Mouse (Mus musculus) liver, embryonic 13.5 days (tissue): ENCODE results near the gene Kcnd2. TPM values are rescaled to one million over a fixed set of nuclear protein-coding genes. Genes with fewer than 3 reads are reported as not detected.

Experiments
- ATAC-seq: fragments of 200-750 bp; cut with Nextera tagmentation; 2 replicates; pipeline ENCODE4 v1.8.0; 2017; ENCODE audit warnings: low read depth, mild to moderate bottlenecking, moderate number of reproducible peaks, moderate library complexity
- DNase-seq: peaks from one replicate; pipeline ENCODE4 v3.0.0; 2022
- H3K27ac ChIP-seq: fragments of 300-500 bp; sonication (generic); 2 replicates; pipeline ENCODE4 v1.5.1; 2015; ENCODE audit warnings: moderate library complexity, mild to moderate bottlenecking, inconsistent platforms
- H3K27me3 ChIP-seq: fragments of 300-500 bp; sonication (generic); 2 replicates; pipeline ENCODE4 v1.6.1; 2015; ENCODE audit warnings: mild to moderate bottlenecking, inconsistent platforms
- H3K36me3 ChIP-seq: fragments of 300-500 bp; sonication (generic); 2 replicates; pipeline ENCODE4 v1.6.1; 2015; ENCODE audit warnings: mild to moderate bottlenecking, inconsistent platforms
- H3K4me1 ChIP-seq: fragments of 300-500 bp; sonication (generic); replicated peaks from 2 replicates; pipeline ENCODE4 v1.6.1; 2015; ENCODE audit warnings: inconsistent platforms
- H3K4me2 ChIP-seq: fragments of 300-500 bp; sonication (generic); 2 replicates; pipeline ENCODE4 v1.6.1; 2015; ENCODE audit warnings: inconsistent platforms, mild to moderate bottlenecking, moderate library complexity
- H3K4me3 ChIP-seq: fragments of 300-500 bp; sonication (generic); replicated peaks from 2 replicates; pipeline ENCODE4 v1.5.1; 2015; ENCODE audit warnings: mild to moderate bottlenecking, inconsistent platforms
- H3K9ac ChIP-seq: fragments of 300-500 bp; sonication (generic); 2 replicates; pipeline ENCODE4 v1.6.1; 2015; ENCODE audit warnings: mild to moderate bottlenecking, inconsistent platforms
- H3K9me3 ChIP-seq: fragments of 300-500 bp; sonication (generic); replicated peaks from 2 replicates; pipeline ENCODE4 v1.6.1; 2016; ENCODE audit warnings: inconsistent platforms
- WGBS: fragments of 180-500 bp; shearing (Covaris S2); methylation state at CpG from one replicate; pipeline ENCODE4 v1.1.7; 2015; ENCODE audit not compliant: insufficient replicate concordance; 5-methylcytosine and 5-hydroxymethylcytosine counted together
- polyA plus RNA-seq: library from polyadenylated mRNA; unstranded; fragments of >200 nt; fragmentation: Nextera tagmentation; extraction: Ambion mirVana; gene quantifications from 2 replicates; pipeline ENCODE4 v1.2.1, GENCODE M21; 2015

Gene Kcnd2
- polyA plus RNA-seq, result 0.02 and 0.03 TPM in 2 replicates

- Histone ChIP-seq H3K9ac (no peak within 1 kb of the TSS), H3K9me3 (no peaks in the 10 kb centered on the region), H3K4me3 (peak within 1 kb of the TSS; percentile 51), H3K27ac (no peak within 1 kb of the TSS), H3K4me2 (peak within 1 kb of the TSS; percentile 68), H3K4me1 (no peaks in the 10 kb centered on the region; the same call in 1 of the 2 replicates), H3K36me3 (no peaks in the 10 kb centered on the region), H3K27me3 (peaks cover 34% of the 10 kb centered on the region)
- ATAC-seq (no peak), DNase-seq (no peak)
- 8% methylated on average over 34 of the region's 34 CpGs for WGBS
Measured at GRCm38 (mm10) chr6:21215491-21216191, at the start of gene Kcnd2. TSS of gene Kcnd2 (plus strand) at chr6:21215503.

GRCm38 (mm10) chr6:21166611-21167010, 48.7 kb upstream of the Kcnd2 start:
- Histone ChIP-seq H3K27ac (no peak overlapping the region), H3K9me3 (no peaks in the 10 kb centered on the region), H3K4me2 (no peak overlapping the region), H3K36me3 (no peaks in the 10 kb centered on the region), H3K27me3 (no peaks in the 10 kb centered on the region), H3K4me3 (no peak overlapping the region), H3K4me1 (no peaks in the 10 kb centered on the region), H3K9ac (no peak overlapping the region)
- ATAC-seq (no peak), DNase-seq (no peak)
- 39% methylated on average over 1 of the region's 1 CpGs for WGBS

GRCm38 (mm10) chr6:21195341-21195740, 20.0 kb upstream of the Kcnd2 start:
- Histone ChIP-seq H3K9ac (no peak overlapping the region), H3K4me1 (no peaks in the 10 kb centered on the region), H3K27me3 (no peaks in the 10 kb centered on the region), H3K36me3 (no peaks in the 10 kb centered on the region), H3K4me3 (no peak overlapping the region), H3K27ac (no peak overlapping the region), H3K4me2 (no peak overlapping the region), H3K9me3 (no peaks in the 10 kb centered on the region)
- ATAC-seq (no peak), DNase-seq (no peak)
- 48% methylated on average over 2 of the region's 2 CpGs for WGBS

- no peaks in the 10 kb centered on the region; the same call in 1 of the 2 replicates for H3K4me1 ChIP-seq
- no peak overlapping the region for H3K27ac ChIP-seq
- no peak overlapping the region for H3K9ac ChIP-seq
- DNase-seq (peak; percentile 2), ATAC-seq (no peak)
- H3K4me3 ChIP-seq, result peak overlapping the region; percentile 51
- peaks cover 34% of the 10 kb centered on the region for H3K27me3 ChIP-seq
- no peaks in the 10 kb centered on the region for H3K9me3 ChIP-seq
- H3K36me3 ChIP-seq, result no peaks in the 10 kb centered on the region
- H3K4me2 ChIP-seq, result peak overlapping the region; percentile 68
- 3% methylated on average over 29 of the region's 29 CpGs for WGBS
Measured at GRCm38 (mm10) chr6:21213865-21214672, 1.2 kb upstream of the Kcnd2 start.

GRCm38 (mm10) chr6:21214673-21215490, 421 bp upstream of the Kcnd2 start:
- 1% methylated on average over 82 of the region's 83 CpGs for WGBS
- H3K27ac ChIP-seq, result no peak overlapping the region
- H3K9me3 ChIP-seq, result no peaks in the 10 kb centered on the region
- H3K4me2 ChIP-seq, result peak overlapping the region; percentile 68
- ATAC-seq, result no peak
- no peaks in the 10 kb centered on the region; the same call in 1 of the 2 replicates for H3K4me1 ChIP-seq
- H3K4me3 ChIP-seq, result peak overlapping the region; percentile 51
- DNase-seq, result no peak
- H3K36me3 ChIP-seq, result no peaks in the 10 kb centered on the region
- H3K9ac ChIP-seq, result no peak overlapping the region
- H3K27me3 ChIP-seq, result peaks cover 34% of the 10 kb centered on the region

GRCm38 (mm10) chr6:21216206-21217020, 1.1 kb downstream of the Kcnd2 start:
- H3K4me2 ChIP-seq, result no peak overlapping the region
- DNase-seq (no peak), ATAC-seq (no peak)
- H3K36me3 ChIP-seq, result no peaks in the 10 kb centered on the region
- no peaks in the 10 kb centered on the region; the same call in 1 of the 2 replicates for H3K4me1 ChIP-seq
- H3K4me3 ChIP-seq, result no peak overlapping the region
- H3K27me3 ChIP-seq, result peaks cover 34% of the 10 kb centered on the region
- H3K9me3 ChIP-seq, result no peaks in the 10 kb centered on the region
- H3K27ac ChIP-seq, result no peak overlapping the region
- no peak overlapping the region for H3K9ac ChIP-seq
- 71% methylated on average over 27 of the region's 27 CpGs for WGBS

- Histone ChIP-seq H3K4me1 (no peaks in the 10 kb centered on the region; the same call in 1 of the 2 replicates), H3K36me3 (no peaks in the 10 kb centered on the region)
- 75% methylated on average over 10 of the region's 10 CpGs for WGBS
Measured at GRCm38 (mm10) chr6:21217156-21217555, 1.9 kb downstream of the Kcnd2 start.

GRCm38 (mm10) chr6:21226124-21226523, 10.8 kb downstream of the Kcnd2 start:
- H3K27me3 ChIP-seq, result no peaks in the 10 kb centered on the region
- ATAC-seq, result no peak
- H3K4me1 ChIP-seq, result no peaks in the 10 kb centered on the region
- WGBS, result 79% methylated on average over 4 of the region's 4 CpGs
- H3K4me2 ChIP-seq, result no peak overlapping the region
- H3K36me3 ChIP-seq, result no peaks in the 10 kb centered on the region
- DNase-seq, result no peak
- no peak overlapping the region for H3K4me3 ChIP-seq
- no peaks in the 10 kb centered on the region for H3K9me3 ChIP-seq
- H3K27ac ChIP-seq, result no peak overlapping the region
- H3K9ac ChIP-seq, result no peak overlapping the region

More at GRCm38 (mm10) chr6:21217156-21217555, 1.9 kb downstream of the Kcnd2 start:
- peaks cover 34% of the 10 kb centered on the region for H3K27me3 ChIP-seq
- no peaks in the 10 kb centered on the region for H3K9me3 ChIP-seq
- no peak overlapping the region for H3K27ac ChIP-seq
- ATAC-seq (no peak), DNase-seq (no peak)
- no peak overlapping the region for H3K4me2 ChIP-seq
- H3K4me3 ChIP-seq, result no peak overlapping the region
- no peak overlapping the region for H3K9ac ChIP-seq

- Histone ChIP-seq H3K4me3 (no peak overlapping the region), H3K27ac (no peak overlapping the region), H3K9me3 (no peaks in the 10 kb centered on the region), H3K4me1 (no peaks in the 10 kb centered on the region), H3K27me3 (no peaks in the 10 kb centered on the region), H3K36me3 (no peaks in the 10 kb centered on the region), H3K4me2 (no peak overlapping the region), H3K9ac (no peak overlapping the region)
- no peak for DNase-seq
- 65% methylated on average over 5 of the region's 5 CpGs for WGBS
- no peak for ATAC-seq
Measured at GRCm38 (mm10) chr6:21259031-21259430, 43.7 kb downstream of the Kcnd2 start.

GRCm38 (mm10) chr6:21267897-21268296, 52.6 kb downstream of the Kcnd2 start:
- no peak overlapping the region for H3K4me3 ChIP-seq
- no peaks in the 10 kb centered on the region for H3K36me3 ChIP-seq
- ATAC-seq (no peak), DNase-seq (no peak)
- no peaks in the 10 kb centered on the region for H3K27me3 ChIP-seq
- whole genome bisulfite sequencing, result 29% methylated on average over 2 of the region's 2 CpGs
- H3K9ac ChIP-seq, result no peak overlapping the region
- no peaks in the 10 kb centered on the region for H3K4me1 ChIP-seq
- H3K9me3 ChIP-seq, result no peaks in the 10 kb centered on the region
- no peak overlapping the region for H3K27ac ChIP-seq
- H3K4me2 ChIP-seq, result no peak overlapping the region
